Mouse (Mus musculus): ENCODE data around the gene Ankrd10. TPM values are rescaled to one million over a fixed set of nuclear protein-coding genes. Genes with fewer than 3 reads are reported as not detected.
"Not testable (repeated sequence)": the region's sequence is repeated elsewhere in the genome, so short reads cannot be mapped to it uniquely, and the experiment has no call there.

Ankrd10 gene
- polyA plus RNA-seq, 1 experiment: 29.8 TPM

- H3K27ac ChIP-seq (ENCODE audit: control insufficient read depth, insufficient read depth, low read depth, low read length, poor library complexity): no peak overlapping the region
- TF ChIP-seq CTCF (IDR thresholded peaks at IDR 0.05; ENCODE audit: control insufficient read depth, insufficient read depth, low read length) (no peak), POLR2A (IDR thresholded peaks at IDR 0.05; ENCODE audit: borderline replicate concordance, control insufficient read depth, low read depth, low read length) (no peak)
- WGBS: 89% methylated on average over 10 of the region's 10 CpGs
- H3K4me3 ChIP-seq (replicated peaks; ENCODE audit: control insufficient read depth, low read depth, low read length): no peak overlapping the region
- peaks cover 5% of the 10 kb centered on the region for H3K4me1 ChIP-seq (ENCODE audit: control insufficient read depth, insufficient read depth, low read length)
These were observed 63.6 kb downstream of the Ankrd10 start for GRCm38 (mm10) chr8:11571950-11572349.

GRCm38 (mm10) chr8:11570742-11571141, 64.8 kb downstream of the Ankrd10 start:
- Histone ChIP-seq H3K4me3 (replicated peaks; ENCODE audit: control insufficient read depth, low read depth, low read length) (no peak overlapping the region), H3K27ac (ENCODE audit: control insufficient read depth, insufficient read depth, low read depth, low read length, poor library complexity) (no peak overlapping the region), H3K4me1 (ENCODE audit: control insufficient read depth, insufficient read depth, low read length) (peaks cover 5% of the 10 kb centered on the region)
- 88% methylated on average over 4 of the region's 4 CpGs for WGBS
- no peak for TF ChIP-seq CTCF (IDR thresholded peaks at IDR 0.05; ENCODE audit: control insufficient read depth, insufficient read depth, low read length)
- TF ChIP-seq POLR2A (IDR thresholded peaks at IDR 0.05; ENCODE audit: borderline replicate concordance, control insufficient read depth, low read depth, low read length): no peak

GRCm38 (mm10) chr8:11569260-11570097, 66.1 kb downstream of the Ankrd10 start:
- Histone ChIP-seq H3K4me1 (ENCODE audit: control insufficient read depth, insufficient read depth, low read length) (no peaks in the 10 kb centered on the region), H3K27ac (ENCODE audit: control insufficient read depth, insufficient read depth, low read depth, low read length, poor library complexity) (no peak overlapping the region), H3K4me3 (replicated peaks; ENCODE audit: control insufficient read depth, low read depth, low read length) (no peak overlapping the region)
- TF ChIP-seq CTCF (IDR thresholded peaks at IDR 0.05; ENCODE audit: control insufficient read depth, insufficient read depth, low read length) (no peak), POLR2A (IDR thresholded peaks at IDR 0.05; ENCODE audit: borderline replicate concordance, control insufficient read depth, low read depth, low read length) (no peak)
- 74% methylated on average over 22 of the region's 22 CpGs for WGBS

- WGBS: 68% methylated on average over 2 of the region's 2 CpGs
- H3K4me1 ChIP-seq (ENCODE audit: control insufficient read depth, insufficient read depth, low read length); H3K4me3 ChIP-seq (replicated peaks; ENCODE audit: control insufficient read depth, low read depth, low read length); H3K27ac ChIP-seq (ENCODE audit: control insufficient read depth, insufficient read depth, low read depth, low read length, poor library complexity): not testable (repeated sequence)
These were observed 67.4 kb downstream of the Ankrd10 start for GRCm38 (mm10) chr8:11568193-11568592.

- no peaks in the 10 kb centered on the region for H3K4me1 ChIP-seq (ENCODE audit: control insufficient read depth, insufficient read depth, low read length)
- TF ChIP-seq POLR2A (IDR thresholded peaks at IDR 0.05; ENCODE audit: borderline replicate concordance, control insufficient read depth, low read depth, low read length) (no peak), CTCF (IDR thresholded peaks at IDR 0.05; ENCODE audit: control insufficient read depth, insufficient read depth, low read length) (no peak)
- no peak overlapping the region for H3K27ac ChIP-seq (ENCODE audit: control insufficient read depth, insufficient read depth, low read depth, low read length, poor library complexity)
- WGBS: 70% methylated on average over 7 of the region's 7 CpGs
- H3K4me3 ChIP-seq (replicated peaks; ENCODE audit: control insufficient read depth, low read depth, low read length): no peak overlapping the region
These were observed 70.8 kb downstream of the Ankrd10 start for GRCm38 (mm10) chr8:11564721-11565120.

GRCm38 (mm10) chr8:11564236-11564635, 71.3 kb downstream of the Ankrd10 start:
- WGBS: 45% methylated on average over 5 of the region's 5 CpGs
- Histone ChIP-seq H3K4me1 (ENCODE audit: control insufficient read depth, insufficient read depth, low read length) (no peaks in the 10 kb centered on the region), H3K4me3 (replicated peaks; ENCODE audit: control insufficient read depth, low read depth, low read length) (no peak overlapping the region), H3K27ac (ENCODE audit: control insufficient read depth, insufficient read depth, low read depth, low read length, poor library complexity) (no peak overlapping the region)
- no peak for TF ChIP-seq POLR2A (IDR thresholded peaks at IDR 0.05; ENCODE audit: borderline replicate concordance, control insufficient read depth, low read depth, low read length)
- no peak for TF ChIP-seq CTCF (IDR thresholded peaks at IDR 0.05; ENCODE audit: control insufficient read depth, insufficient read depth, low read length)

Other genes with a start within 250 kb of the Ankrd10 start
- gene Rab20, start 157.0 kb downstream of the Ankrd10 start, polyA plus RNA-seq (2011; ENCODE audit: insufficient read depth, insufficient read length, low replicate concordance, missing spikeins): 3.3 and 6.2 TPM in 2 replicates
- gene Naxd, start 138.3 kb downstream of the Ankrd10 start, polyA plus RNA-seq (2011; ENCODE audit: insufficient read depth, insufficient read length, low replicate concordance, missing spikeins): 32.5 and 74.0 TPM in 2 replicates
- gene Cars2, start 85.0 kb downstream of the Ankrd10 start, polyA plus RNA-seq (2011; ENCODE audit: insufficient read depth, insufficient read length, low replicate concordance, missing spikeins): 22.0 and 32.7 TPM in 2 replicates
- gene Ing1, start 80.2 kb downstream of the Ankrd10 start, polyA plus RNA-seq (2011; ENCODE audit: insufficient read depth, insufficient read length, low replicate concordance, missing spikeins): 26.2 and 44.7 TPM in 2 replicates
- gene 1700016D06Rik, start 65.3 kb upstream of the Ankrd10 start, polyA plus RNA-seq (2011; ENCODE audit: insufficient read depth, insufficient read length, low replicate concordance, missing spikeins): not detected in 2 replicates
- 8.3 and 18.6 TPM in 2 replicates for gene Arhgef7, start 92.0 kb upstream of the Ankrd10 start, polyA plus RNA-seq (2011; ENCODE audit: insufficient read depth, insufficient read length, low replicate concordance, missing spikeins)
- gene Tex29, start 204.7 kb upstream of the Ankrd10 start, polyA plus RNA-seq (2011; ENCODE audit: insufficient read depth, insufficient read length, low replicate concordance, missing spikeins): not detected in 2 replicates

Measured in bone marrow, adult 2 months (tissue).